Mouse (Mus musculus) hindbrain, postnatal 0 days (tissue): ENCODE results near the gene Lpcat2. TPM values are rescaled to one million over a fixed set of nuclear protein-coding genes. Genes with fewer than 3 reads are reported as not detected.
A peak's percentile ranks its signal among the peaks of the same experiment; 100 is the strongest.

Experiments used
- ATAC-seq: fragments of 200-750 bp; cut with Nextera tagmentation; 2 replicates; pipeline ENCODE4 v1.8.0; 2017; ENCODE audit warnings: mild to moderate bottlenecking, moderate TSS enrichment, moderate library complexity
- DNase-seq: peaks from one replicate; pipeline ENCODE4 v3.0.0-alpha.2; 2015; ENCODE audit warnings: low spot score
- H3K27ac ChIP-seq: fragments of 300-500 bp; sonication (generic); 2 replicates; pipeline ENCODE4 v1.5.1; 2014; ENCODE audit warnings: mild to moderate bottlenecking
- H3K27me3 ChIP-seq: fragments of 300-500 bp; sonication (generic); 2 replicates; pipeline ENCODE4 v1.6.1; 2014; ENCODE audit warnings: low read length, mixed read lengths; ENCODE audit not compliant: insufficient read depth
- H3K36me3 ChIP-seq: fragments of 300-500 bp; sonication (generic); 2 replicates; pipeline ENCODE4 v1.6.1; 2014; ENCODE audit warnings: low read length, mixed read lengths; ENCODE audit not compliant: insufficient read depth
- H3K4me1 ChIP-seq: fragments of 300-500 bp; sonication (generic); 2 replicates; pipeline ENCODE4 v1.6.1; 2014; ENCODE audit warnings: antibody characterized with exemption, low read length, mixed read lengths; ENCODE audit not compliant: insufficient read depth
- H3K4me2 ChIP-seq: fragments of 300-500 bp; sonication (generic); 2 replicates; pipeline ENCODE4 v1.6.1; 2014; ENCODE audit warnings: low read depth, mild to moderate bottlenecking, low read length, moderate library complexity, mixed read lengths
- H3K4me3 ChIP-seq: fragments of 300-500 bp; sonication (generic); 2 replicates; pipeline ENCODE4 v1.5.1; 2014; ENCODE audit warnings: low read length
- H3K9ac ChIP-seq: fragments of 300-500 bp; sonication (generic); replicated peaks from 2 replicates; pipeline ENCODE4 v1.6.1; 2014; ENCODE audit warnings: mild to moderate bottlenecking, low read length, moderate library complexity, mixed read lengths
- H3K9me3 ChIP-seq: fragments of 300-500 bp; sonication (generic); 2 replicates; pipeline ENCODE4 v1.6.1; 2016; ENCODE audit warnings: low read length, mixed read lengths
- CTCF ChIP-seq: IDR thresholded peaks from 2 replicates; pipeline ENCODE4 v1.5.1; 2016; ENCODE audit warnings: antibody characterized with exemption, control low read depth, low read depth
- WGBS: fragments of 180-500 bp; shearing (Covaris S2); extraction: QIAGEN DNeasy Blood & Tissue Kit; methylation state at CpG from one replicate; pipeline ENCODE4 v1.1.7; 2014; 5-methylcytosine and 5-hydroxymethylcytosine counted together
- polyA plus RNA-seq: library from polyadenylated mRNA; unstranded; fragments of >200 nt; fragmentation: Nextera tagmentation; extraction: Ambion mirVana; gene quantifications from 2 replicates; pipeline ENCODE4 v1.2.1, GENCODE M21; 2015
- total RNA-seq: library from RNA; depleted of rRNA; stranded (reverse); fragments of >200 nt; gene quantifications from 2 replicates; pipeline ENCODE4 v1.2.3, GENCODE M21; 2014

Lpcat2 gene
- total and polyA plus RNA-seq, 2 experiments from 2014 or later: 10.9 to 12.7 TPM

DNA sequence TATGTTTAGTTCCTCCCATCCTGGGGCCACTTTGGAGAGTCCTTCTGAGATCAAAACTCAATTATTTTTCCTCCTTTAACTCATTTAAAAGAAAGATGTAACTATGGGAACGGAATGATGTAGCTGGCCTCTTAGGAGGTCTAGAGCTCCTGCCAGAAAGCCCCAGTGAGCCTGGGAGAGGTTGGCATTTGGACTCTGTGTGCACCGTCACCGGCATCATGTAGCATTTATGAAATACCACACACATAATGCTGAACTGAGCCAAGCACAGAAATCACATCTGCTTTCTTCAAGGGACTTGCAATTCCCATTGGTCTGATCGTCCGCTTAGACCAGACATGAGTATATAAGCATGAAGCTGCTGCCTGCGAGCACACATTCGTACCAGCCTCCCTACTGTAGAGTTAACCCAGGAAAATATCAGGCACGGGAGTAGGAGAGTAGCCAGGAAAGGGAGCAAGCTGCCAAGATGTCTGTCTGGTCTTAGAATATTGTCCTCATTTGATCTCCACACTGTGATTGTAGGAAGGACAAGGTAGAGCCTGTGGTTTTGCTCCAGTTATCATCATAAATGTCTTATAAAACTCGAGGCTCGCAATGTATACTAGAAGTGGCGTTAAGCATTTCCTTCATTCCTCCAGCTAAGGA, 48.5 kb downstream of the Lpcat2 start:
- TF ChIP-seq CTCF: no peak
- Histone ChIP-seq H3K27me3 (no peaks in the 10 kb centered on the region), H3K9me3 (no peaks in the 10 kb centered on the region), H3K4me1 (peaks cover 4% of the 10 kb centered on the region; the same call in 1 of the 2 replicates), H3K36me3 (no peaks in the 10 kb centered on the region), H3K4me3 (no peak overlapping the region), H3K9ac (no peak overlapping the region), H3K27ac (no peak overlapping the region), H3K4me2 (peak overlapping the region; percentile 9; the same call in 1 of the 2 replicates)
- WGBS: 55% methylated on average over 11 of the region's 11 CpGs
- peak; percentile 31 for DNase-seq
- 0 out of 2 replicates have a peak, but pooled peaks have one; percentile 40 for ATAC-seq

DNA sequence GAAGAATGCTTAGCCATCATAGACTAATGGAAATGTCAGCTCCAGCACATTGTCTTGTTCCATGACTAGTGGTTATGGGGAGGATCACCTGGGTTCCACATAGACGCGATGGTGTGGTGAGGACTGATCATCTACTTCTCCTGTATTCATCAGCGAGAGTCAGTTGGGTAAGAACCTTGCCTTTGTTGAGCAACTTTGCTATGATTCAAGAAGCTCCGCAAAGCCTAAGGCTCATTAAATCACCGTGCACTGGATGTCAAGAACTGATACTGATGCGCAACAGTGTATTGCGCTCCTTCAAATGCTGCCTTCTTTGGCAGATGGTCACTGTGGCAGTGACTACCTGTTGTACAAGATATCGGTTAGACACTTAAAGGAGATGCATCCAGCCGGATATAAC, 51.4 kb downstream of the Lpcat2 start:
- Histone ChIP-seq H3K4me1 (peaks cover 4% of the 10 kb centered on the region; the same call in 1 of the 2 replicates), H3K9me3 (no peaks in the 10 kb centered on the region), H3K9ac (no peak overlapping the region), H3K27ac (no peak overlapping the region), H3K27me3 (no peaks in the 10 kb centered on the region), H3K36me3 (0 out of 2 replicates have a peak, but pooled peaks cover 3% of the 10 kb centered on the region), H3K4me2 (no peak overlapping the region), H3K4me3 (no peak overlapping the region)
- no peak for TF ChIP-seq CTCF
- no peak for ATAC-seq
- WGBS: 96% methylated on average over 9 of the region's 9 CpGs
- no peak for DNase-seq

DNA sequence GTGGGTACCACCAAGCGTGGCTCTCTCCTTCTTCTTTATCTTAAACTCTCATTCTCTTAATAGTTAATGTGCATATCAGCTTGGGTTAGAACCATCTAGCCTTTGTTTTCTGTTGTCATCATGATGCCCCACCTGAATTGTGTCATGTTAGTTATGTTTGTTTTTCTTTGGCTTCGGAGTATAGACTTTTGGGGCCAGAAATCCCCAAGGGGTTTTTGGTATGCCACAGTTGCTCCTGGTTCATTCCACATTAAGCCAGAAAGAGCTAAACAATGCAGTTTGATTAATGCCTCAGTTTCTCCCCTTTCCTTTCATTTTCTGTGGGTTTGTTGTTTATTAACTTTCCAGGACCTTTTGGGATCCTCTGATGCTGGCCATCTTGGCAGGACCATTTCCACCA, 53.3 kb downstream of the Lpcat2 start:
- WGBS: 90% methylated on average over 2 of the region's 2 CpGs
- no peak for TF ChIP-seq CTCF
- Histone ChIP-seq H3K4me3 (no peak overlapping the region), H3K9ac (no peak overlapping the region), H3K27me3 (no peaks in the 10 kb centered on the region), H3K36me3 (0 out of 2 replicates have a peak, but pooled peaks cover 3% of the 10 kb centered on the region), H3K9me3 (no peaks in the 10 kb centered on the region), H3K4me2 (no peak overlapping the region), H3K27ac (no peak overlapping the region), H3K4me1 (no peaks in the 10 kb centered on the region)
- no peak for ATAC-seq
- no peak for DNase-seq

DNA sequence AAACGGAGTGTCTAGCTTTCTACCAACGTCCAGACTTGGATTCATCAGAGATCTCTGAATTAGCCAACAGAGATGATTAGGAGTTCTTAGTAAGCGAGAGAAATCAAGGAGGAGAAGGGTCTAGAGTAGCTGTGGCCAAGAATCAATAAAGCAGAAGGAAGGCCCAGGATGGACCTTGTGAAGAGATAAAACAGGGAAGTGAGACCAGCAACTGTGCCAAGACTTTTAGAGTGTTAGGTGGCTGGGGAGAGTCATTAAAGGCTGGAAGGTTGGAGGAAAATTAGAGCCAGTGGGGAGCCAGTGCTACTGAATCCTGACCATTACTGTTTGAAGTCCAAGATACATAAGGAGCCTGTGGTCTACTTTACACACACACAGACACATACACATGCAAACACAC, 56.3 kb downstream of the Lpcat2 start:
- WGBS: 78% methylated on average over 3 of the region's 3 CpGs
- ATAC-seq (no peak), DNase-seq (no peak)
- H3K4me3 ChIP-seq: no peak overlapping the region
- no peaks in the 10 kb centered on the region for H3K27me3 ChIP-seq
- TF ChIP-seq CTCF: no peak
- no peaks in the 10 kb centered on the region for H3K4me1 ChIP-seq
- no peak overlapping the region for H3K4me2 ChIP-seq
- H3K9me3 ChIP-seq: no peaks in the 10 kb centered on the region
- no peak overlapping the region for H3K27ac ChIP-seq
- no peak overlapping the region for H3K9ac ChIP-seq
- H3K36me3 ChIP-seq: 0 out of 2 replicates have a peak, but pooled peaks cover 3% of the 10 kb centered on the region

DNA sequence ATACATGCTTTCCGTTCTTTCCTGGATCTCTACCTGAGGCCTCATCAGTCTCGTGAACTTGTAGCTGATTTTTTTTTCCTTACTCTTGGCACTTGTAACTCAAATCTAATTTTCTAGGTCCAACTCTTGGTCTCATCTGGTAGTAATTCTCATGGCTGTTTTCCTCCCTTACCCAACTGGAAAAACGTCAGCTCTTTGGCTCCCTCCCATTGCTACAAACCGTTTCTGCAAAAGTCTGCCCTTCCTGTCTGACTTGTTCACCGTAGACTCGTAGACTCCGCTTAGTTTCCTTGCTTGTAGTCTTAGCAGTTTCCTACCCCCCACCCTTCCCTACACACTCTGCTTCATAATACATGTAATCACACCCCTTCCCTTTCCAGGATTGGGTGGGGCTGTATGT, 58.3 kb downstream of the Lpcat2 start:
- no peak for DNase-seq
- no peak for ATAC-seq
- no peaks in the 10 kb centered on the region for H3K27me3 ChIP-seq
- no peak overlapping the region for H3K27ac ChIP-seq
- no peak overlapping the region for H3K4me2 ChIP-seq
- no peaks in the 10 kb centered on the region for H3K9me3 ChIP-seq
- no peak overlapping the region for H3K4me3 ChIP-seq
- H3K36me3 ChIP-seq: 0 out of 2 replicates have a peak, but pooled peaks cover 3% of the 10 kb centered on the region
- no peak overlapping the region for H3K9ac ChIP-seq
- no peaks in the 10 kb centered on the region for H3K4me1 ChIP-seq
- TF ChIP-seq CTCF: no peak
- WGBS: 79% methylated on average over 7 of the region's 7 CpGs

DNA sequence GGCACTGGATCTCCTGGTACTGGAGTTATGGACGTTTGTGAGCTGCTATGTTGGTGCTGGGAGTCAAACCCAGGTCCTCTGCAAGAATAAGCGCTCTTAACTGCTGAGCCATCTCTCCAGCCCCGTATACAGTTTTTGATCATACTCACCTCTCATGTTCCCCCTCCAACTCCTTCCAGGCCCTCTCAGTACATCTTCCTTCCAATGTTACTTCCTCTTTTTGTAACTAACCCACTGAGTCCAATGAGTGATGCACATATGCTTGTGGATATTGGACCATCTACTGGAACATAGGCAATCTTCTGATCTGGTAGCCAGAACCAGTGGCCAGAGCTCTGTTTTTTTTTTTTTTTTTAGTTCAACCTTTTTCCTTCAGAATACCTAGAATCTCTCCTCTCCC, 60.9 kb downstream of the Lpcat2 start:
- Histone ChIP-seq H3K4me1 (no peaks in the 10 kb centered on the region), H3K27ac (no peak overlapping the region), H3K36me3 (no peaks in the 10 kb centered on the region), H3K4me2 (no peak overlapping the region), H3K4me3 (no peak overlapping the region), H3K9ac (no peak overlapping the region), H3K9me3 (no peaks in the 10 kb centered on the region), H3K27me3 (no peaks in the 10 kb centered on the region)
- WGBS: 87% methylated on average over 3 of the region's 3 CpGs
- ATAC-seq: no peak
- TF ChIP-seq CTCF: no peak
- DNase-seq: no peak

DNA sequence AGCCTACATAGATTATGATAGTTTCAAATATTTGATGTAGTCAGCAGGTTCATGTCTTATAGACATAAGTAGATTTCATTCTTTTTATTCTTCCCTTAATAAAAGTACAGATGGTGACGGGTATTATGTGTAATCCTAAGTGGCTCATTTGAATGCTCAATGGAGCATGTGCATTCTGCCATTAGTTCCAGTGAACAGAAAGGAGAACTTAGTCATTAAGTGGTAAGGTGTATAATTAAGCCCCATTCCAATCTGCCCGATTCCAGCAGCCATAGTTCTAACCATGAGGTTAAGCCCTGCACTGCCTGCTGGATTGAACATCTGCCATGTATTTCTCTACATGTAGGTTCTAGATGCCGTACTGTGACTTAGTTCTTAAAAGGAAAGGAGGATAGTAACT, 66.6 kb downstream of the Lpcat2 start:
- Histone ChIP-seq H3K27me3 (no peaks in the 10 kb centered on the region), H3K27ac (no peak overlapping the region), H3K4me3 (no peak overlapping the region), H3K4me2 (no peak overlapping the region), H3K36me3 (no peaks in the 10 kb centered on the region), H3K9ac (no peak overlapping the region), H3K4me1 (no peaks in the 10 kb centered on the region), H3K9me3 (no peaks in the 10 kb centered on the region)
- WGBS: 61% methylated on average over 3 of the region's 3 CpGs
- DNase-seq (peak; percentile 4), ATAC-seq (no peak)
- TF ChIP-seq CTCF: no peak
